Mouse (Mus musculus) thymus, postnatal 14 days (tissue): Measurements from ENCODE around the gene Farp1.

ENCODE experiments used
- DNase-seq: peaks from one replicate; pipeline ENCODE4 v3.0.0; 2021

Gene Farp1

GRCm38 (mm10) chr14:121276016-121276415 lies 241.0 kb downstream of the Farp1 start:
- DNase-seq, result no peak

GRCm38 (mm10) chr14:121279106-121279505 lies 244.1 kb downstream of the Farp1 start:
- peak; percentile 82 for DNase-seq

GRCm38 (mm10) chr14:121280601-121281335 lies 245.8 kb downstream of the Farp1 start:
- DNase-seq, result no peak

GRCm38 (mm10) chr14:121281336-121281710 lies 246.3 kb downstream of the Farp1 start:
- DNase-seq, result no peak

- DNase-seq, result no peak
Observed at GRCm38 (mm10) chr14:121285379-121286120, 250.6 kb downstream of the Farp1 start.

- no peak for DNase-seq
Observed at GRCm38 (mm10) chr14:121291881-121292280, 256.9 kb downstream of the Farp1 start.

- DNase-seq, result no peak
Observed at GRCm38 (mm10) chr14:121292391-121292790, 257.4 kb downstream of the Farp1 start.

GRCm38 (mm10) chr14:121294484-121294883 lies 259.5 kb downstream of the Farp1 start:
- DNase-seq, result no peak

- no peak for DNase-seq
Observed at GRCm38 (mm10) chr14:121297103-121297502, 262.1 kb downstream of the Farp1 start.

GRCm38 (mm10) chr14:121298537-121298936 lies 263.5 kb downstream of the Farp1 start:
- DNase-seq, result no peak

- no peak for DNase-seq
Observed at GRCm38 (mm10) chr14:121299093-121299492, 264.1 kb downstream of the Farp1 start.

- DNase-seq, result no peak
Observed at GRCm38 (mm10) chr14:121304523-121304922, 269.5 kb downstream of the Farp1 start.

GRCm38 (mm10) chr14:121305316-121306064 lies 270.5 kb downstream of the Farp1 start:
- DNase-seq, result no peak

GRCm38 (mm10) chr14:121309909-121310308 lies 274.9 kb downstream of the Farp1 start:
- DNase-seq, result no peak

GRCm38 (mm10) chr14:121310325-121311080 lies 275.5 kb downstream of the Farp1 start:
- DNase-seq, result no peak

- DNase-seq, result no peak
Observed at GRCm38 (mm10) chr14:121311083-121311482, 276.1 kb downstream of the Farp1 start.

GRCm38 (mm10) chr14:121313283-121313682 lies 278.3 kb downstream of the Farp1 start:
- DNase-seq, result no peak

GRCm38 (mm10) chr14:121314934-121315333 lies 279.9 kb downstream of the Farp1 start:
- peak; percentile 21 for DNase-seq

GRCm38 (mm10) chr14:121316136-121316535 lies 281.1 kb downstream of the Farp1 start:
- no peak for DNase-seq

- DNase-seq, result no peak
Observed at GRCm38 (mm10) chr14:121316631-121317311, 281.8 kb downstream of the Farp1 start.

GRCm38 (mm10) chr14:121317312-121317671 lies 282.3 kb downstream of the Farp1 start:
- DNase-seq, result no peak

- no peak for DNase-seq
Observed at GRCm38 (mm10) chr14:121318382-121318781, 283.4 kb downstream of the Farp1 start.
